Mouse (Mus musculus) kidney, embryonic 16.5 days (tissue): ENCODE results near the gene Eif4e2. TPM values are rescaled to one million over a fixed set of nuclear protein-coding genes. Genes with fewer than 3 reads are reported as not detected.

Source experiments
- ATAC-seq: fragments of 200-750 bp; cut with Nextera tagmentation; 2 replicates; pipeline ENCODE4 v1.8.0; 2017; ENCODE audit warnings: moderate TSS enrichment; ENCODE audit not compliant: low FRiP score, low TSS enrichment
- H3K27ac ChIP-seq: fragments of 300-500 bp; sonication (generic); 2 replicates; pipeline ENCODE4 v1.5.1; 2014; ENCODE audit warnings: low read length
- H3K27me3 ChIP-seq: fragments of 300-500 bp; sonication (generic); 2 replicates; pipeline ENCODE4 v1.6.1; 2014; ENCODE audit warnings: low read length, control low read depth, mixed read lengths; ENCODE audit not compliant: insufficient read depth
- H3K36me3 ChIP-seq: fragments of 300-500 bp; sonication (generic); 2 replicates; pipeline ENCODE4 v1.6.1; 2014; ENCODE audit warnings: low read length, control low read depth, mixed read lengths; ENCODE audit not compliant: insufficient read depth
- H3K4me1 ChIP-seq: fragments of 300-500 bp; sonication (generic); 2 replicates; pipeline ENCODE4 v1.6.1; 2014; ENCODE audit warnings: low read length, control low read depth, mixed read lengths; ENCODE audit not compliant: insufficient read depth
- H3K4me2 ChIP-seq: fragments of 300-500 bp; sonication (generic); replicated peaks from 2 replicates; pipeline ENCODE4 v1.6.1; 2014; ENCODE audit warnings: low read depth, low read length
- H3K4me3 ChIP-seq: fragments of 300-500 bp; sonication (generic); 2 replicates; pipeline ENCODE4 v1.5.1; 2014; ENCODE audit warnings: mild to moderate bottlenecking, low read length
- H3K9ac ChIP-seq: fragments of 300-500 bp; sonication (generic); replicated peaks from 2 replicates; pipeline ENCODE4 v1.6.1; 2014; ENCODE audit warnings: low read length
- H3K9me3 ChIP-seq: fragments of 300-500 bp; sonication (generic); 2 replicates; pipeline ENCODE4 v1.6.1; 2016; ENCODE audit warnings: low read length, control low read depth
- WGBS: fragments of 180-500 bp; shearing (Covaris S2); extraction: QIAGEN DNeasy Blood & Tissue Kit; methylation state at CpG from one replicate; pipeline ENCODE4 v1.1.7; 2014; 5-methylcytosine and 5-hydroxymethylcytosine counted together
- polyA plus RNA-seq: library from polyadenylated mRNA; unstranded; fragments of >200 nt; fragmentation: Nextera tagmentation; extraction: Ambion mirVana; gene quantifications from 2 replicates; pipeline ENCODE4 v1.2.1, GENCODE M21; 2015

Gene Eif4e2
- polyA plus RNA-seq, 1 experiment from 2014 or later: 157 TPM

DNA sequence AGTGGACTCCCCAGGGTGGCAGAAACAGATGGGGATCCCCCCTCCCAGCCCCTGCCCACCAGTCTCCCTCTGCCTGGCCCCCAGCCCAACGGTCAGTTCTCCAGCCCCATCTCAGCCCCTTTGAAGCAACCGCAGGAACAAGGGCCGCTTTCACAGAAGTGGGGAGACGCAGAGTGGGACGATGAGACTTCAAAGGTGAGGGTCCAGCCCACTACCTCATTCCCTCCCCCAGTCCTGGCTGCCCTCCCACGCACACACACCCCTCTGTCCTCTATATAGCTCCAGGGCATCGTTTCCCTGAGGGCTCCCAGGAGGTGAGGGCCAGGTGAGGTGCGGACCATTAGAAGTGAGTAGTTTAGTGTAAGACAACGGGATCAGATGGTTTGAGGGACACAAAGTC is 30.7 kb upstream of the Eif4e2 start, which contains the start of gene Prss56:
Gene Prss56, plus strand, starts transcription at position 301 of the 400 bp plus-strand sequence.
- Histone ChIP-seq H3K27me3 (peaks cover 56% of the 10 kb centered on the region), H3K9me3 (no peaks in the 10 kb centered on the region), H3K36me3 (no peaks in the 10 kb centered on the region), H3K27ac (no peak within 1 kb of the TSS), H3K9ac (no peak within 1 kb of the TSS), H3K4me2 (no peak within 1 kb of the TSS), H3K4me1 (peaks cover 20% of the 10 kb centered on the region), H3K4me3 (no peak within 1 kb of the TSS)
- WGBS: 18% methylated on average over 9 of the region's 9 CpGs
- no peak for ATAC-seq

DNA sequence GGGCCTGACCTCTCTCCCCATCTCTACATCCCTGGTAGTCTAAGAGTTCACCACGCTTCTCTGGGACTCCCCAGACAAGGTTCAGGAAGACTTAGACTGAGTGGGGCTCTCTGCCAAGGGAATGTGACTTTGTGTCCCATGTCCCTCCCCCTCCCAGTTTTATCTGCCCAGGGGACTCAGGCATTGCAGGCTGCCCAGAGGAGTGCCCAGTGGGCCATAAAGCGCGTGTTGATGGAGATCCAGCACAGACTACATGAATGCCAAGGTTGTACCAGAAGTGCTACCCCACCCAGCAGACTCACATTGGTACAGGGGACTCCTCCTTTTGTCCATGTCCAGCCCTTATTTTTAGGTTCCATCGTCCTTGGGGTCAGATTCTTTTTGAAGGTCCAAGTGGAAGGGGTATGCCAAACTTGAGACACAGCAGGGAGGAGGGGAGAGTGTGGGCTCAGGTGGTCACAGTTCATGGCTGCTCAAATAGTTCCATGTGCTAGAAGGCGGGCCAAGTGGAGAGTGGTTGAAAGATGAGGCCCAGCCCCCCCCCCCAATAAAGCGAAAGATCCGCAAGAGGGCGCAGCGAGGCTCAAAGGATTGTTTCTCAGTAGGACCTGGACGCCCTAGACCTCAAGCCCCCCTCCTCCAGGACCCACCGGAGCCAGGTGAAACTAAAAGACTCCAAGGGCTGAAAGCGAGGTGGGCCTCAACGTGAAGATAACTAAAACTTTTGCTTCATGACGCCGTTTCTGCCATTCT is 29.5 kb upstream of the Eif4e2 start:
- H3K36me3 ChIP-seq: no peaks in the 10 kb centered on the region
- H3K9me3 ChIP-seq: no peaks in the 10 kb centered on the region
- H3K4me1 ChIP-seq: peaks cover 20% of the 10 kb centered on the region
- 32% methylated on average over 15 of the region's 15 CpGs for WGBS
- no peak overlapping the region for H3K27ac ChIP-seq
- ATAC-seq: no peak; the same call in 1 of the 2 replicates
- H3K9ac ChIP-seq: no peak overlapping the region
- H3K4me2 ChIP-seq: peak overlapping the region; percentile 23; the same call in 1 of the 2 replicates
- H3K27me3 ChIP-seq: peaks cover 58% of the 10 kb centered on the region
- no peak overlapping the region for H3K4me3 ChIP-seq

DNA sequence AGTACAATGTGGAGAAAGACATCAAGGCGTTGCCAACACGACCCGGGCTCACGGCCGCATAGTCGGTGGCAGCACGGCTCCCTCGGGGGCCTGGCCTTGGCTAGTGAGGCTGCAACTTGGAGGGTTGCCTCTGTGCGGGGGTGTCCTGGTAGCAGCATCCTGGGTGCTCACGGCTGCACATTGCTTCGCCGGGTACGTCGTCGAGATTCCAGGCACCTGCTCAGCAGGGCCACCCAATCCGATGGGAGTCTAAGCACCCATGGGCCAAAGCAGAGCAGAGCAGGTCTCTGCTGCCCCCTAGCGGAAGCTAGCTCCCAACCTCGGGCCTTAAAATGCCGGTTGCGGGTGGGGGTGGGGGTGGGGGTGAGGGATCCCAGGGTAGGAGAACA is 29.0 kb upstream of the Eif4e2 start:
- 0 out of 2 replicates have a peak, but pooled peaks have one; percentile 18 for ATAC-seq
- no peaks in the 10 kb centered on the region for H3K36me3 ChIP-seq
- no peak overlapping the region for H3K27ac ChIP-seq
- peak overlapping the region; percentile 23; the same call in 1 of the 2 replicates for H3K4me2 ChIP-seq
- peaks cover 20% of the 10 kb centered on the region for H3K4me1 ChIP-seq
- no peak overlapping the region for H3K9ac ChIP-seq
- 11% methylated on average over 20 of the region's 20 CpGs for WGBS
- no peaks in the 10 kb centered on the region for H3K9me3 ChIP-seq
- H3K27me3 ChIP-seq: peaks cover 57% of the 10 kb centered on the region
- no peak overlapping the region for H3K4me3 ChIP-seq

DNA sequence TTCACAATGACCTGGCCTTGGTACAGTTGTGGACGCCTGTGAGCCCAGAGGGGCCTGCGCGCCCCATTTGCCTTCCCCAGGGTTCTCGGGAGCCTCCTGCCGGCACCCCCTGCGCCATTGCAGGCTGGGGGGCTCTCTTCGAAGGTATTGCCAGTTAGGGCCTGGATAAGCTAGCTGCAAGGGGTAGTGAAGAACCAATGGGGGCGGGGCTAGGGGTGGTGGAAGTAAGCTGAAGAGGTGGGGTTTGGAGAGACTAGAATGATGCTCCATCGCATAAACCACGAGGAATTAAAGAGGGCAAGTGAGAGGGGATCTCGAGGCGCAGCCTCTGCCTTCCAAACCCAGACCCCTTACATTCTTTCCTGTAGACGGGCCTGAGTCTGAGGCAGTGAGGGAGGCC is 28.2 kb upstream of the Eif4e2 start:
- WGBS: 16% methylated on average over 13 of the region's 13 CpGs
- Histone ChIP-seq H3K27me3 (peaks cover 57% of the 10 kb centered on the region), H3K9ac (no peak overlapping the region), H3K36me3 (no peaks in the 10 kb centered on the region), H3K27ac (no peak overlapping the region), H3K4me2 (no peak overlapping the region), H3K9me3 (no peaks in the 10 kb centered on the region), H3K4me1 (peaks cover 20% of the 10 kb centered on the region), H3K4me3 (no peak overlapping the region)
- no peak for ATAC-seq

DNA sequence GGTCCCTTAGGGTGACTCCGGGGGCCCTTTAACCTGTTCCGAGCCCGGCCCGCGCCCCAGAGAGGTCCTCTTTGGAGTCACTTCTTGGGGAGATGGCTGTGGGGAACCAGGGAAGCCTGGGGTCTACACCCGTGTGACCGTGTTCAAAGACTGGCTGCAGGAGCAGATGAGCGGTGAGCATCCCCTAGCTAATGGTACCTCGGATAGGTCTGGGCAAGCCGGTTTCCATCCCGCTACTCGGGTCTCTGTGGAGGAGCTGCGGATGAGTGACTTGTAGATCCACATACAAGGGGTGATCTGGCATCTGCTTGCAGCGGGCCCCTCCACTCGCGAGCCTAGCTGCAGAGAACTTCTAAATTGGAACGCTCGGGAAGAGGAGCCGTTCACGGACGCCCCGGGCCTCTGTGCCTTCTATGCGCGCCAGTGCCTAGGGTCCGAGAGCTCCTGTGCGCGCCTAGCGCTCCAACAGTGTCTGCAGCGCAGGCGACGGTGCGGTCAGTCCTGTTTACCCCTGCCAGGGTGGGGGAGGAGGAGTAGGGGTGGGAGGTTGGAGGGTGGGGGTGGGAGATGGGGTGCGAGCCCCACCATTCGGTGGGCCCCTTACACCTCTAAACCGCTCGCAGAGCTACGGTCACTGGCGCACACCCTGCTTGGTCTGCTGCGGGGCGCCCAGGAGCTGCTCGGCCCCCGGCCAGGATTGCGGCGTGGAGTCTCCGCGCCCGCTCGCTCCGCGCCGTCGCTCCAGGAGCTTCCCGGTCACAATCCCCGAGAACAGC is 27.3 kb upstream of the Eif4e2 start:
- Histone ChIP-seq H3K9me3 (no peaks in the 10 kb centered on the region), H3K4me2 (peak overlapping the region; percentile 97), H3K27ac (no peak overlapping the region), H3K4me1 (peaks cover 15% of the 10 kb centered on the region), H3K9ac (peak overlapping the region; percentile 66), H3K27me3 (peaks cover 55% of the 10 kb centered on the region), H3K4me3 (peak overlapping the region; percentile 60), H3K36me3 (no peaks in the 10 kb centered on the region)
- WGBS: 2% methylated on average over 54 of the region's 54 CpGs
- peak; percentile 14 for ATAC-seq

DNA sequence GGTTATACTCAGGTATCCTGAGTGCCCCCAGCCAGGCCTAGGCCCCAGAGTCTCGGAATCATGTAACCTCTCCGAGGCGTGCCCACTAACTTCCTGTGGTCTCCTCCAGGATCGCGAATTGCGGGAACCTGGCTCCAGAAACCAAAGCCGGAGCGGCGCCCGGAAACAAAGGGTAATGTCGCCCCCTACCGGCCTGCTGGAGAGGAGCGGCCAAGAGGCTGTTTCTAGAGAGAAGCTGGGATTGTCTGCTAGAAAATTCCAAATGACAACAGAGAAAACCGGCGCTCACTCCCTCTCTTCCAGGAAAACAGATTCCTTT is 26.7 kb upstream of the Eif4e2 start:
- Histone ChIP-seq H3K9ac (peak overlapping the region; percentile 66), H3K27me3 (peaks cover 53% of the 10 kb centered on the region), H3K4me1 (peaks cover 15% of the 10 kb centered on the region), H3K36me3 (no peaks in the 10 kb centered on the region), H3K9me3 (no peaks in the 10 kb centered on the region), H3K4me2 (peak overlapping the region; percentile 97), H3K4me3 (peak overlapping the region; percentile 60), H3K27ac (no peak overlapping the region)
- no peak; the same call in 1 of the 2 replicates for ATAC-seq
- under 1% methylated on average over 15 of the region's 15 CpGs for WGBS

DNA sequence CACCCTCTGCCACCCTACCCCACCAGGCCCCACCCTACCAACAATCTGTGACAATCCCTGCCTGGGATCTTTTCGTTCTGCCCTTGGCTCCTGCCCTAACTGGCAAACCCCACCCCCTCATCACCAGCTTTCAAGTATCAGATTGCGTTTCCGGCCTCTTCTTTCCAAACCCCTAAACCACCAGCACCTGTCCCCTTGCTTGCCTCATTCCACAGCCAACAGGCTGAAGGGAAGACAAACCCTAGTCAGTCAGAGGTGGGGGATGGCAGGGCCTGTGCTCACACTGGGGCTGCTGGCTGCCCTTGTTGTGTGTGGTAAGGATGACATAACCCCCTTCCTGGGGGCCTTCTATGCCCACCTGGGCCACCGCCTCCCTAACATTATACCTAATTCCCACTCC is 23.3 kb upstream of the Eif4e2 start, which contains the start of gene Chrnd:
Gene Chrnd, plus strand, starts transcription at position 179 of the 400 bp plus-strand sequence.
- 12% methylated on average over 4 of the region's 4 CpGs for WGBS
- Histone ChIP-seq H3K9me3 (no peaks in the 10 kb centered on the region), H3K4me2 (no peak within 1 kb of the TSS), H3K4me3 (no peak within 1 kb of the TSS), H3K9ac (no peak within 1 kb of the TSS), H3K27ac (no peak within 1 kb of the TSS; the same call in 1 of the 2 replicates), H3K27me3 (peaks cover 21% of the 10 kb centered on the region), H3K4me1 (peaks cover 4% of the 10 kb centered on the region; the same call in 1 of the 2 replicates), H3K36me3 (no peaks in the 10 kb centered on the region)
- ATAC-seq: 0 out of 2 replicates have a peak, but pooled peaks have one; percentile 46

DNA sequence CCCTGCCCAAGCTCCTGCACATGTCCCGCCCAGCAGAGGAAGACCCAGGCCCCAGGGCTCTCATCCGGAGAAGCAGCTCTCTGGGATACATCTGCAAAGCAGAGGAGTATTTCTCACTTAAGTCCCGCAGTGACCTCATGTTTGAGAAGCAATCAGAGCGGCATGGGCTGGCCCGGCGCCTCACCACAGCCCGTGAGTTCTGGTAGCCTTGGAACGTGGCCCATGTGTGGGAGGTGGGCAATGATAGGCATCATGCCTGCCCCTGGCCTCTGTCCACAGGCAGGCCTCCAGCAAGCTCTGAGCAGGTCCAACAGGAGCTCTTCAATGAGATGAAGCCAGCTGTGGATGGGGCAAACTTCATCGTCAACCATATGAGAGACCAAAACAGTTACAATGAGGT is 16.4 kb upstream of the Eif4e2 start:
- 75% methylated on average over 9 of the region's 9 CpGs for WGBS
- Histone ChIP-seq H3K27ac (no peak overlapping the region), H3K27me3 (no peaks in the 10 kb centered on the region), H3K4me3 (no peak overlapping the region), H3K9ac (no peak overlapping the region), H3K4me2 (no peak overlapping the region), H3K4me1 (peaks cover 5% of the 10 kb centered on the region; the same call in 1 of the 2 replicates), H3K36me3 (no peaks in the 10 kb centered on the region), H3K9me3 (no peaks in the 10 kb centered on the region)
- ATAC-seq: no peak

DNA sequence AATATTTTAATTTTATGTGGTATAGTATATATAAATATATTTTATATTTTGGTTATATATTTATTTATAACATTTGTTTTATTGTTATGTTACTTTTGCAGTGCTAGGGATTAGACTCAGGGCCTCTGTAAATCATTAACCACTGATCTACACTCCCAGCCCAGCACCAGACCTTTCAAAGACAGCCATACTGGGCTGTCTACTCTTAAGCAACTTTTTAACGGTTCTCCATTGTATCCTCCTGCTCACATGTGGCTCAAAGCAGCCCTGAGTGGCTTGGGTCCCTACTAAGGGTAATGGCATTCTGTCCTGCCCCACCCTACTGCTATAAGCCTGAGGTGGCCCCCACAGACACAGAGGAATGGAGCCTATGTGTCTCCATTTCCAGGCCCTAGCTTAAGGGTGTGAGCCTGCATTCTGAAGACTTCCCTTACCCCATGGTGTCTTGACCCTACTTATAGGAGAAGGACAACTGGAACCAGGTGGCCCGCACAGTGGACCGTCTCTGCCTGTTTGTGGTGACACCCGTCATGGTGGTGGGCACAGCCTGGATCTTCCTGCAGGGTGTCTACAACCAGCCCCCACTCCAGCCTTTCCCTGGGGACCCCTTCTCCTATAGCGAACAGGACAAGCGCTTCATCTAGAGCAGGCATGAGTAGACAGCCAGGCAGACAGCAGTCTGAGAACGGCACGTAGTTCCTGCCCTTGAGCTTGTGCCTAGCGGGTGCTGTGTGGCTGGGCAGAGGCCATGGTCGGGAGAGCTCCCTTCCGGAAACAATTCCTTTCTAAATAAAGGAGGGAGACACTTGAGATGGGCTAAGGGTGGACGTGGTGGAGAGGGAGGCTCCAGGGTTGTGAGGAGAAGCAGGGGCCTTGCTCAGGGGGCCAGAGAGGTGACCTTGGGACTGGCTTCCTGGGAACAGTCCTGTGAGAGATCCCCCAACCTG is 15.3 kb upstream of the Eif4e2 start:
- no peak overlapping the region for H3K27ac ChIP-seq
- peaks cover 2% of the 10 kb centered on the region; the same call in 1 of the 2 replicates for H3K9me3 ChIP-seq
- no peak overlapping the region for H3K9ac ChIP-seq
- H3K4me2 ChIP-seq: no peak overlapping the region
- H3K36me3 ChIP-seq: no peaks in the 10 kb centered on the region
- H3K4me1 ChIP-seq: peaks cover 5% of the 10 kb centered on the region; the same call in 1 of the 2 replicates
- 53% methylated on average over 12 of the region's 12 CpGs for WGBS
- H3K4me3 ChIP-seq: no peak overlapping the region
- no peaks in the 10 kb centered on the region for H3K27me3 ChIP-seq
- peak; percentile 69 for ATAC-seq
